Mouse (Mus musculus) Muller cell, postnatal 12 days (primary cell): ENCODE results near the gene Calm1.
A peak's percentile ranks its signal among the peaks of the same experiment; 100 is the strongest.
"Not testable (repeated sequence)": the region's sequence is repeated elsewhere in the genome, so short reads cannot be mapped to it uniquely, and the experiment has no call there.

Experiments
- DNase-seq: peaks from one replicate; pipeline ENCODE4 v3.0.0-alpha.2; 2015; ENCODE audit errors: inconsistent ontology term

Calm1 gene

GRCm38 (mm10) chr12:100198967-100199660 lies at the start of gene Calm1:
TSS of gene Calm1 (plus strand) at chr12:100199435.
- peak; percentile 93 for DNase-seq

GRCm38 (mm10) chr12:100152466-100152865 lies 46.8 kb upstream of the Calm1 start:
- no peak for DNase-seq

- peak; percentile 95 for DNase-seq
These were observed 39.8 kb upstream of the Calm1 start, which contains the start of gene Nrde2 for GRCm38 (mm10) chr12:100159261-100159975. TSS of gene Nrde2 (minus strand) at chr12:100159653.

- no peak for DNase-seq
These were observed 34.2 kb upstream of the Calm1 start for GRCm38 (mm10) chr12:100164991-100165500.

- peak; percentile 53 for DNase-seq
These were observed 33.1 kb upstream of the Calm1 start for GRCm38 (mm10) chr12:100166177-100166576.

GRCm38 (mm10) chr12:100166939-100167338 lies 32.3 kb upstream of the Calm1 start:
- DNase-seq, result no peak

- no peak for DNase-seq
These were observed 31.7 kb upstream of the Calm1 start for GRCm38 (mm10) chr12:100167502-100167901.

- peak; percentile 52 for DNase-seq
These were observed 31.0 kb upstream of the Calm1 start for GRCm38 (mm10) chr12:100167931-100168871.

GRCm38 (mm10) chr12:100172481-100172880 lies 26.8 kb upstream of the Calm1 start:
- DNase-seq, result no peak

GRCm38 (mm10) chr12:100176469-100177056 lies 22.7 kb upstream of the Calm1 start:
- peak; percentile 74 for DNase-seq

- DNase-seq, result no peak
These were observed 20.3 kb upstream of the Calm1 start for GRCm38 (mm10) chr12:100178898-100179440.

GRCm38 (mm10) chr12:100180802-100181201 lies 18.4 kb upstream of the Calm1 start:
- DNase-seq, result no peak

GRCm38 (mm10) chr12:100182676-100183075 lies 16.6 kb upstream of the Calm1 start:
- no peak for DNase-seq

GRCm38 (mm10) chr12:100183970-100184369 lies 15.3 kb upstream of the Calm1 start:
- no peak for DNase-seq

- not testable (repeated sequence) for DNase-seq
These were observed 14.3 kb upstream of the Calm1 start for GRCm38 (mm10) chr12:100184976-100185375.

GRCm38 (mm10) chr12:100185897-100186296 lies 13.3 kb upstream of the Calm1 start:
- DNase-seq, result no peak

- DNase-seq, result no peak
These were observed 12.9 kb upstream of the Calm1 start for GRCm38 (mm10) chr12:100186376-100186775.

GRCm38 (mm10) chr12:100187013-100187755 lies 12.1 kb upstream of the Calm1 start:
- DNase-seq, result peak; percentile 99

- DNase-seq, result no peak
These were observed 11.3 kb upstream of the Calm1 start for GRCm38 (mm10) chr12:100187756-100188430.

GRCm38 (mm10) chr12:100190802-100191201 lies 8.4 kb upstream of the Calm1 start:
- DNase-seq, result no peak
